Mouse (Mus musculus): ENCODE data around the gene Sfxn3.
"Not testable (repeated sequence)": the region's sequence is repeated elsewhere in the genome, so short reads cannot be mapped to it uniquely, and the experiment has no call there.

Sfxn3 gene

GRCm38 (mm10) chr19:45018351-45018831 lies 28.9 kb upstream of the Sfxn3 start:
- no peak for DNase-seq (ENCODE audit: low spot score)

GRCm38 (mm10) chr19:45020348-45020747 lies 27.0 kb upstream of the Sfxn3 start:
- DNase-seq (ENCODE audit: low spot score) = no peak

GRCm38 (mm10) chr19:45021362-45021761 lies 25.9 kb upstream of the Sfxn3 start:
- no peak for DNase-seq (ENCODE audit: low spot score)

- DNase-seq (ENCODE audit: low spot score) = no peak
Observed at GRCm38 (mm10) chr19:45023993-45024392, 23.3 kb upstream of the Sfxn3 start.

- no peak for DNase-seq (ENCODE audit: low spot score)
Observed at GRCm38 (mm10) chr19:45024775-45025174, 22.5 kb upstream of the Sfxn3 start.

GRCm38 (mm10) chr19:45025937-45026568 lies 21.2 kb upstream of the Sfxn3 start:
- no peak for DNase-seq (ENCODE audit: low spot score)

- no peak for DNase-seq (ENCODE audit: low spot score)
Observed at GRCm38 (mm10) chr19:45026958-45027670, 20.2 kb upstream of the Sfxn3 start.

GRCm38 (mm10) chr19:45027848-45028247 lies 19.5 kb upstream of the Sfxn3 start:
- DNase-seq (ENCODE audit: low spot score) = peak; percentile 65

- DNase-seq (ENCODE audit: low spot score) = no peak
Observed at GRCm38 (mm10) chr19:45028746-45029145, 18.6 kb upstream of the Sfxn3 start.

- DNase-seq (ENCODE audit: low spot score) = no peak
Observed at GRCm38 (mm10) chr19:45029571-45029970, 17.7 kb upstream of the Sfxn3 start.

- DNase-seq (ENCODE audit: low spot score) = peak; percentile 76
Observed at GRCm38 (mm10) chr19:45030111-45030510, 17.2 kb upstream of the Sfxn3 start.

GRCm38 (mm10) chr19:45030746-45031693 lies 16.3 kb upstream of the Sfxn3 start:
- DNase-seq (ENCODE audit: low spot score) = peak; percentile 89

GRCm38 (mm10) chr19:45031780-45032179 lies 15.5 kb upstream of the Sfxn3 start:
- DNase-seq (ENCODE audit: low spot score) = peak; percentile 86

- no peak for DNase-seq (ENCODE audit: low spot score)
Observed at GRCm38 (mm10) chr19:45032570-45033332, 14.6 kb upstream of the Sfxn3 start.

GRCm38 (mm10) chr19:45036867-45037266 lies 10.4 kb upstream of the Sfxn3 start:
- DNase-seq (ENCODE audit: low spot score) = no peak

GRCm38 (mm10) chr19:45038198-45038597 lies 9.1 kb upstream of the Sfxn3 start:
- not testable (repeated sequence) for DNase-seq (ENCODE audit: low spot score)

- no peak for DNase-seq (ENCODE audit: low spot score)
Observed at GRCm38 (mm10) chr19:45040214-45040613, 7.1 kb upstream of the Sfxn3 start.

- DNase-seq (ENCODE audit: low spot score) = no peak
Observed at GRCm38 (mm10) chr19:45044389-45044927, 2.8 kb upstream of the Sfxn3 start.

- DNase-seq (ENCODE audit: low spot score) = no peak
Observed at GRCm38 (mm10) chr19:45045236-45045635, 2.1 kb upstream of the Sfxn3 start.

GRCm38 (mm10) chr19:45045651-45046050 lies 1.7 kb upstream of the Sfxn3 start, which contains the start of gene Pdzd7:
Gene Pdzd7 (minus strand): TSS chr19:45045717.
- DNase-seq (ENCODE audit: low spot score) = no peak

Measured in layer of hippocampus, adult 11-12 months (tissue).